Mouse (Mus musculus): Measurements from ENCODE around the gene Pm20d2. TPM values are rescaled to one million over a fixed set of nuclear protein-coding genes. Genes with fewer than 3 reads are reported as not detected.

Pm20d2 gene
- total and polyA plus RNA-seq, 3 experiments, result 19.5 to 85.1 (median 47.0) TPM

Other genes starting within 250 kb of the Pm20d2 start
- 1 to 10 TPM; 2.2 to 4.6 TPM for gene Ankrd6, start 238.9 kb downstream of the Pm20d2 start, total RNA-seq (2021)
- gene Ankrd6, start 238.9 kb downstream of the Pm20d2 start, polyA plus RNA-seq (2012; rRNA removed), result 0.56 and 0.75 TPM in 2 replicates
- 10 to 100 TPM in 1 of 2 experiments, 1 to 10 TPM in 1; 7.9 to 14.7 TPM for gene Rragd, start 206.7 kb downstream of the Pm20d2 start, total RNA-seq (2021)
- gene Rragd, start 206.7 kb downstream of the Pm20d2 start, polyA plus RNA-seq (2012; rRNA removed), result 1.0 and 1.1 TPM in 2 replicates
- 10 to 100 TPM; 61.5 to 71.4 TPM for gene Ube2j1, start 158.3 kb downstream of the Pm20d2 start, total RNA-seq (2021)
- 12.5 and 14.2 TPM in 2 replicates for gene Ube2j1, start 158.3 kb downstream of the Pm20d2 start, polyA plus RNA-seq (2012; rRNA removed)
- gene Gabrr2, start 126.7 kb downstream of the Pm20d2 start, total RNA-seq (2021), result not detected
- 0.22 and 0.95 TPM in 2 replicates for gene Gabrr2, start 126.7 kb downstream of the Pm20d2 start, polyA plus RNA-seq (2012; rRNA removed)
- under 1 TPM in 1 of 2 experiments, not detected in 1; 0.28 TPM for gene Gabrr1, start 57.2 kb downstream of the Pm20d2 start, total RNA-seq (2021)
- gene Gabrr1, start 57.2 kb downstream of the Pm20d2 start, polyA plus RNA-seq (2012; rRNA removed), result 0.07 TPM in 1 of 2 replicates, not detected in the other
- gene Srsf12, start 19.3 kb upstream of the Pm20d2 start, total RNA-seq (2021), result under 1 TPM; 0.55 to 0.98 TPM
- 0.22 and 0.85 TPM in 2 replicates for gene Srsf12, start 19.3 kb upstream of the Pm20d2 start, polyA plus RNA-seq (2012; rRNA removed)
- gene Pnrc1, start 100.4 kb upstream of the Pm20d2 start, total RNA-seq (2021), result 100 to 1,000 TPM; 165 to 239 TPM
- gene Pnrc1, start 100.4 kb upstream of the Pm20d2 start, polyA plus RNA-seq (2012; rRNA removed), result 205 and 321 TPM in 2 replicates
- 10 to 100 TPM; 33.4 to 37.4 TPM for gene Rngtt, start 120.6 kb upstream of the Pm20d2 start, total RNA-seq (2021)
- gene Rngtt, start 120.6 kb upstream of the Pm20d2 start, polyA plus RNA-seq (2012; rRNA removed), result 2.3 and 2.5 TPM in 2 replicates

Measured in adrenal gland, adult 2 months (tissue).